Mouse (Mus musculus) induced T-regulatory cell, adult 2 months (primary cell): ENCODE data around the gene Serpinb1b.
"Not testable (repeated sequence)": the region's sequence is repeated elsewhere in the genome, so short reads cannot be mapped to it uniquely, and the experiment has no call there.

Experiments
- DNase-seq: peaks from one replicate; pipeline ENCODE4 v3.0.0-alpha.2; 2012; ENCODE audit warnings: low read depth

Gene Serpinb1b

GRCm38 (mm10) chr13:33078056-33078705 lies at the start of gene Serpinb1b:
Gene Serpinb1b, plus strand, starts transcription at chr13:33078575.
- DNase-seq: no peak

GRCm38 (mm10) chr13:33029478-33029877 lies 48.9 kb upstream of the Serpinb1b start:
- not testable (repeated sequence) for DNase-seq

- DNase-seq: no peak
Measured at GRCm38 (mm10) chr13:33030281-33030680, 48.1 kb upstream of the Serpinb1b start.

GRCm38 (mm10) chr13:33035506-33035905 lies 42.9 kb upstream of the Serpinb1b start:
- no peak for DNase-seq

GRCm38 (mm10) chr13:33043542-33043941 lies 34.8 kb upstream of the Serpinb1b start:
- DNase-seq: no peak

- DNase-seq: no peak
Measured at GRCm38 (mm10) chr13:33047234-33047633, 31.1 kb upstream of the Serpinb1b start.

GRCm38 (mm10) chr13:33048187-33048586 lies 30.2 kb upstream of the Serpinb1b start:
- DNase-seq: peak; percentile 16

GRCm38 (mm10) chr13:33051697-33052096 lies 26.7 kb upstream of the Serpinb1b start:
- no peak for DNase-seq

GRCm38 (mm10) chr13:33063048-33063447 lies 15.3 kb upstream of the Serpinb1b start:
- no peak for DNase-seq

- DNase-seq: no peak
Measured at GRCm38 (mm10) chr13:33067387-33067977, 10.9 kb upstream of the Serpinb1b start.

- no peak for DNase-seq
Measured at GRCm38 (mm10) chr13:33068164-33068563, 10.2 kb upstream of the Serpinb1b start.

GRCm38 (mm10) chr13:33071776-33072175 lies 6.6 kb upstream of the Serpinb1b start:
- DNase-seq: peak; percentile 43

GRCm38 (mm10) chr13:33074029-33074428 lies 4.3 kb upstream of the Serpinb1b start:
- peak; percentile 60 for DNase-seq

- peak; percentile 16 for DNase-seq
Measured at GRCm38 (mm10) chr13:33076247-33076646, 2.1 kb upstream of the Serpinb1b start.

GRCm38 (mm10) chr13:33077026-33077685 lies 1.2 kb upstream of the Serpinb1b start:
- peak; percentile 65 for DNase-seq

- peak; percentile 59 for DNase-seq
Measured at GRCm38 (mm10) chr13:33079391-33079790, 1.0 kb downstream of the Serpinb1b start.

GRCm38 (mm10) chr13:33080356-33080755 lies 2.0 kb downstream of the Serpinb1b start:
- DNase-seq: peak; percentile 26

- no peak for DNase-seq
Measured at GRCm38 (mm10) chr13:33083834-33084233, 5.5 kb downstream of the Serpinb1b start.

GRCm38 (mm10) chr13:33084975-33085694 lies 6.8 kb downstream of the Serpinb1b start:
- no peak for DNase-seq

GRCm38 (mm10) chr13:33085695-33086432 lies 7.5 kb downstream of the Serpinb1b start:
- DNase-seq: no peak

- DNase-seq: no peak
Measured at GRCm38 (mm10) chr13:33089566-33089965, 11.2 kb downstream of the Serpinb1b start.

- DNase-seq: no peak
Measured at GRCm38 (mm10) chr13:33090546-33090945, 12.2 kb downstream of the Serpinb1b start.
